11 mouse cellular contexts compared by ENCODE assay signal in genomic region chr8:70376275-70376741, GRCm38 (mm10). TPM values are rescaled to one million over a fixed set of nuclear protein-coding genes. Genes with fewer than 3 reads are reported as not detected.
DNase-seq lines count a peak whose midpoint lies in the region; ATAC-seq and TF ChIP-seq lines count a peak whose summit lies in the region.
"Had no signal": no experiment of that assay in that cellular context is flagged by ENCODE, and none has a peak within 500 bp of the region (broad histone marks: within the 10 kb centered on the region; RNA-seq: fewer than 3 reads in every experiment).

No protein-coding gene starts in this region.

- H3K36me3 ChIP-seq in forebrain, embryonic 11.5 days (ENCODE audit: control insufficient read depth, insufficient read depth, low read length) = no peaks in the 10 kb centered on the region
- no peaks in the 10 kb centered on the region for H3K36me3 ChIP-seq in forebrain, embryonic 15.5 days
- no peaks in the 10 kb centered on the region for H3K36me3 ChIP-seq in liver, postnatal 0 days (replicated peaks; ENCODE audit: insufficient read depth, low read length)

- TF ChIP-seq EP300 in liver, postnatal 0 days (IDR thresholded peaks at IDR 0.05; ENCODE audit: low read depth) = no peak

- no peak overlapping the region for H3K4me3 ChIP-seq in forebrain, embryonic 11.5 days (ENCODE audit: low read depth, low read length)
- no peak overlapping the region for H3K4me3 ChIP-seq in forebrain, embryonic 15.5 days
- peak overlapping the region; percentile 24 for H3K4me3 ChIP-seq in liver, postnatal 0 days (ENCODE audit: low read depth, low read length)

- H3K9me3 ChIP-seq in forebrain, embryonic 11.5 days (ENCODE audit: control insufficient read depth, low read length) = no peaks in the 10 kb centered on the region
- no peaks in the 10 kb centered on the region for H3K9me3 ChIP-seq in forebrain, embryonic 15.5 days
- no peaks in the 10 kb centered on the region for H3K9me3 ChIP-seq in liver, postnatal 0 days (ENCODE audit: low read length)

- H3K4me1 ChIP-seq in forebrain, embryonic 11.5 days (replicated peaks; ENCODE audit: control insufficient read depth, insufficient read depth, low read length) = peaks cover 13% of the 10 kb centered on the region
- H3K4me1 ChIP-seq in forebrain, embryonic 15.5 days = peaks cover 24% of the 10 kb centered on the region
- H3K4me1 ChIP-seq in liver, postnatal 0 days (ENCODE audit: insufficient read depth) = peaks cover 26% of the 10 kb centered on the region

- no peak for TF ChIP-seq CTCF in liver, postnatal 0 days (IDR thresholded peaks at IDR 0.05; ENCODE audit: low read depth)

- peaks cover 68% of the 10 kb centered on the region for H3K27me3 ChIP-seq in forebrain, embryonic 11.5 days (ENCODE audit: control insufficient read depth, insufficient read depth, low read length)
- peaks cover 79% of the 10 kb centered on the region for H3K27me3 ChIP-seq in forebrain, embryonic 15.5 days
- H3K27me3 ChIP-seq in liver, postnatal 0 days (ENCODE audit: insufficient read depth, low read length) = peaks cover 77% of the 10 kb centered on the region

- ATAC-seq in forebrain, embryonic 11.5 days (replicated peaks; ENCODE audit: low FRiP score) = no peak
- no peak for ATAC-seq in forebrain, embryonic 15.5 days (replicated peaks)
- ATAC-seq in granulocyte monocyte progenitor cell, adult 5-6 weeks (replicated peaks; ENCODE audit: poor library complexity, severe bottlenecking) = peak; percentile 20; the same call in 1 of the 2 replicates
- no peak for ATAC-seq in liver, postnatal 0 days

- DNase-seq in forebrain, embryonic 11.5 days (ENCODE audit: low spot score) = peak; percentile 60
- peak; percentile 50 for DNase-seq in CD4-positive helper T cell, adult 2 months (ENCODE audit: low read depth, low spot score)
- peak; percentile 66 for DNase-seq in liver, postnatal 0 days
- no peak for DNase-seq in left cerebral cortex, postnatal 25 days (ENCODE audit: low spot score in 2 of 2)
- no peak for DNase-seq in left cerebral cortex, postnatal 14 days (ENCODE audit: low spot score in 2 of 2)
- DNase-seq in right cerebral cortex, adult 18-20 months = no peak
- DNase-seq: thymus, adult 18-20 months had no signal

- intact Hi-C loops in left cerebral cortex, postnatal 25 days (cut with DNase I) = no loop called here
- intact Hi-C loops in left cerebral cortex, postnatal 14 days (cut with DNase I) = no loop called here

- H3K4me2 ChIP-seq in forebrain, embryonic 11.5 days (ENCODE audit: low read depth, low read length, severe bottlenecking) = no peak overlapping the region
- no peak overlapping the region for H3K4me2 ChIP-seq in forebrain, embryonic 15.5 days (replicated peaks)
- peak overlapping the region; percentile 20 for H3K4me2 ChIP-seq in liver, postnatal 0 days (ENCODE audit: low read depth, low read length)

- H3K9ac ChIP-seq in forebrain, embryonic 11.5 days (ENCODE audit: low read length) = no peak overlapping the region
- no peak overlapping the region for H3K9ac ChIP-seq in forebrain, embryonic 15.5 days (replicated peaks)
- H3K9ac ChIP-seq in liver, postnatal 0 days (replicated peaks) = no peak overlapping the region

- no peak overlapping the region for H3K27ac ChIP-seq in forebrain, embryonic 11.5 days (ENCODE audit: low read depth, low read length)
- H3K27ac ChIP-seq in forebrain, embryonic 15.5 days (replicated peaks) = no peak overlapping the region
- no peak overlapping the region for H3K27ac ChIP-seq in liver, postnatal 0 days (ENCODE audit: low read depth)
- H3K27ac ChIP-seq: macrophage had no signal

- 6% methylated on average over 37 of the region's 37 CpGs for WGBS in forebrain, embryonic 11.5 days
- 6% methylated on average over 37 of the region's 37 CpGs for WGBS in forebrain, embryonic 15.5 days
- 6% methylated on average over 37 of the region's 37 CpGs for WGBS in liver, postnatal 0 days (ENCODE audit: insufficient replicate concordance)

RNA-seq across cellular contexts. Expression of gene Comp, which starts 3.0 kb away (rescaled TPM):
- polyA plus RNA-seq in forebrain, embryonic 11.5 days (2014; fragmentation: Nextera tagmentation; extraction: Ambion mirVana) = 0.56 TPM in 1 of 2 replicates, not detected in the other
- 0.14 TPM in 1 of 2 replicates, not detected in the other for polyA plus RNA-seq in forebrain, embryonic 15.5 days (2015; fragmentation: Nextera tagmentation; extraction: Ambion mirVana)
- 0.88 TPM in 1 of 2 replicates, not detected in the other for total RNA-seq in granulocyte monocyte progenitor cell, adult 5-6 weeks (2014; fragmentation: Nextera tagmentation)
- total RNA-seq in granulocyte monocyte progenitor cell, adult 5-6 weeks (2017) = not detected in 2 replicates
- 3.0 and 4.0 TPM in 2 replicates for polyA plus RNA-seq in liver, postnatal 0 days (2015; fragmentation: Nextera tagmentation; extraction: Ambion mirVana)
- total RNA-seq in left cerebral cortex, postnatal 25 days (2021) = under 1 TPM; 0.23 to 0.48 TPM
- under 1 TPM; 0.51 to 0.72 TPM for total RNA-seq in left cerebral cortex, postnatal 14 days (2021)
- total RNA-seq: MEL had no signal
- polyA plus RNA-seq: macrophage had no signal

RNA-seq across cellular contexts. Expression of gene Upf1, which starts 23.2 kb away (rescaled TPM):
- 25.6 and 25.8 TPM in 2 replicates for polyA plus RNA-seq in forebrain, embryonic 11.5 days (2014; fragmentation: Nextera tagmentation; extraction: Ambion mirVana)
- polyA plus RNA-seq in forebrain, embryonic 15.5 days (2015; fragmentation: Nextera tagmentation; extraction: Ambion mirVana) = 17.5 and 17.8 TPM in 2 replicates
- 30.6 and 33.7 TPM in 2 replicates for total RNA-seq in granulocyte monocyte progenitor cell, adult 5-6 weeks (2014; fragmentation: Nextera tagmentation)
- 24.2 and 30.8 TPM in 2 replicates for total RNA-seq in granulocyte monocyte progenitor cell, adult 5-6 weeks (2017)
- polyA plus RNA-seq in liver, postnatal 0 days (2015; fragmentation: Nextera tagmentation; extraction: Ambion mirVana) = 6.7 and 7.1 TPM in 2 replicates
- 10 to 100 TPM; 58.2 to 61.6 TPM for total RNA-seq in left cerebral cortex, postnatal 25 days (2021)
- total RNA-seq in left cerebral cortex, postnatal 14 days (2021) = 10 to 100 TPM; 49.8 to 53.4 TPM

RNA-seq across cellular contexts. Expression of gene Gdf1, which starts 46.7 kb away (rescaled TPM):
- 1.8 and 2.6 TPM in 2 replicates for polyA plus RNA-seq in forebrain, embryonic 11.5 days (2014; fragmentation: Nextera tagmentation; extraction: Ambion mirVana)
- 0.87 and 5.1 TPM in 2 replicates for polyA plus RNA-seq in forebrain, embryonic 15.5 days (2015; fragmentation: Nextera tagmentation; extraction: Ambion mirVana)
- not detected in 2 replicates for total RNA-seq in granulocyte monocyte progenitor cell, adult 5-6 weeks (2014; fragmentation: Nextera tagmentation)
- total RNA-seq in granulocyte monocyte progenitor cell, adult 5-6 weeks (2017) = not detected in 2 replicates
- 0.16 TPM in 1 of 2 replicates, not detected in the other for polyA plus RNA-seq in liver, postnatal 0 days (2015; fragmentation: Nextera tagmentation; extraction: Ambion mirVana)
- 10 to 100 TPM; 17.7 to 18.9 TPM for total RNA-seq in left cerebral cortex, postnatal 25 days (2021)
- total RNA-seq in left cerebral cortex, postnatal 14 days (2021) = 10 to 100 TPM; 15.4 to 20.8 TPM
- polyA plus RNA-seq: macrophage had no signal

Comparison
In these comparisons a context has a peak if more than half of its experiments do, and no peak if none do; other contexts are left out.
1. DNase-seq: peak in forebrain, embryonic 11.5 days (single experiment), CD4-positive helper T cell, adult 2 months (single experiment) and liver, postnatal 0 days (single experiment); none in left cerebral cortex, postnatal 25 days (0 of 2), left cerebral cortex, postnatal 14 days (0 of 2) and right cerebral cortex, adult 18-20 months (single experiment).
2. RNA of gene Gdf1, which starts 46.7 kb away (total RNA-seq): 15.4 to 20.8 TPM in left cerebral cortex, postnatal 14 days and 17.7 to 18.9 TPM in left cerebral cortex, postnatal 25 days; not detected in granulocyte monocyte progenitor cell, adult 5-6 weeks; every median in the first group is over 10 times any median in the second.